Mouse (Mus musculus) ES-E14 (cell line): ENCODE data around the gene Tox3. TPM values are rescaled to one million over a fixed set of nuclear protein-coding genes. Genes with fewer than 3 reads are reported as not detected.

Source experiments
- DNase-seq: peaks from one replicate; pipeline ENCODE4 v3.0.0-alpha.2; 2013; ENCODE audit warnings: low read depth, low spot score
- H3K27ac ChIP-seq: 2 replicates; pipeline ENCODE4 v1.5.1; 2012; ENCODE audit warnings: low read depth, mild to moderate bottlenecking, low read length, moderate library complexity, mixed read lengths; ENCODE audit not compliant: poor library complexity, insufficient read depth, severe bottlenecking
- H3K36me3 ChIP-seq: 2 replicates; pipeline ENCODE4 v1.6.1; 2012; ENCODE audit warnings: mild to moderate bottlenecking, low read length, moderate library complexity, mixed read lengths; ENCODE audit not compliant: control insufficient read depth, poor library complexity, insufficient read depth, severe bottlenecking
- H3K4me1 ChIP-seq, 2 experiments: fragments of 150-350 bp in 1 of 2; sonication (generic) in 1 of 2; 2 replicates each; pipeline ENCODE4 v1.6.1; 2012; ENCODE audit warnings: low read length in 2 of 2, mild to moderate bottlenecking in 1 of 2, mixed read lengths in 1 of 2; ENCODE audit not compliant: control insufficient read depth in 2 of 2, insufficient read depth in 2 of 2, poor library complexity in 1 of 2
- H3K4me3 ChIP-seq, 2 experiments: fragments of 150-350 bp in 1 of 2; sonication (generic) in 1 of 2; 2 replicates each; pipeline ENCODE4 v1.5.1; 2012; ENCODE audit warnings: low read length in 2 of 2, low read depth in 1 of 2, mild to moderate bottlenecking in 1 of 2, mixed read lengths in 1 of 2; ENCODE audit not compliant: insufficient read depth in 1 of 2, poor library complexity in 1 of 2, severe bottlenecking in 1 of 2
- H3K9ac ChIP-seq: 2 replicates; pipeline ENCODE4 v1.6.1; 2012; ENCODE audit warnings: low read depth, mild to moderate bottlenecking, low read length, mixed read lengths; ENCODE audit not compliant: poor library complexity, insufficient read depth, severe bottlenecking
- H3K9me3 ChIP-seq: fragments of 150-350 bp; sonication (generic); 2 replicates; pipeline ENCODE4 v1.6.1; 2012; ENCODE audit warnings: low read depth, mild to moderate bottlenecking, low read length; ENCODE audit not compliant: control insufficient read depth, insufficient read depth
- CHD2 ChIP-seq: IDR thresholded peaks from 2 replicates; pipeline ENCODE4 v1.6.1; 2014; ENCODE audit warnings: mild to moderate bottlenecking, low read depth, low read length, inconsistent platforms
- HCFC1 ChIP-seq: IDR thresholded peaks from 2 replicates; pipeline ENCODE4 v1.6.1; 2012; ENCODE audit warnings: low read length, inconsistent platforms, borderline replicate concordance; ENCODE audit not compliant: insufficient read depth
- MAFK ChIP-seq: IDR thresholded peaks from 2 replicates; pipeline ENCODE4 v1.6.1; 2014; ENCODE audit warnings: mild to moderate bottlenecking, low read depth, low read length, inconsistent platforms; ENCODE audit not compliant: insufficient read depth
- ZC3H11A ChIP-seq: IDR thresholded peaks from 2 replicates; pipeline ENCODE4 v1.6.1; 2012; ENCODE audit warnings: low read depth, mild to moderate bottlenecking, inconsistent platforms, low read length, borderline replicate concordance
- ZNF384 ChIP-seq: IDR thresholded peaks from 2 replicates; pipeline ENCODE4 v1.6.1; 2012; ENCODE audit warnings: low read depth, low read length, inconsistent platforms
- in situ Hi-C, 2 experiments: fragments of 600-800 bp; cut with MboI; formaldehyde crosslinking; loops; one replicate each; pipeline ENCODE4 v1.15.1; 2025; ENCODE audit warnings: low sequenced_read_pairs in 2 of 2, inconsistent platforms in 1 of 2; ENCODE audit not compliant: unreplicated experiment in 2 of 2
- total RNA-seq: library from RNA; depleted of rRNA; stranded (reverse); fragments of 300-350 nt; gene quantifications from 2 replicates; pipeline ENCODE4 v1.2.3, GENCODE M21; 2012

Gene Tox3
- total RNA-seq, 1 experiment: 0.67 TPM

DNA sequence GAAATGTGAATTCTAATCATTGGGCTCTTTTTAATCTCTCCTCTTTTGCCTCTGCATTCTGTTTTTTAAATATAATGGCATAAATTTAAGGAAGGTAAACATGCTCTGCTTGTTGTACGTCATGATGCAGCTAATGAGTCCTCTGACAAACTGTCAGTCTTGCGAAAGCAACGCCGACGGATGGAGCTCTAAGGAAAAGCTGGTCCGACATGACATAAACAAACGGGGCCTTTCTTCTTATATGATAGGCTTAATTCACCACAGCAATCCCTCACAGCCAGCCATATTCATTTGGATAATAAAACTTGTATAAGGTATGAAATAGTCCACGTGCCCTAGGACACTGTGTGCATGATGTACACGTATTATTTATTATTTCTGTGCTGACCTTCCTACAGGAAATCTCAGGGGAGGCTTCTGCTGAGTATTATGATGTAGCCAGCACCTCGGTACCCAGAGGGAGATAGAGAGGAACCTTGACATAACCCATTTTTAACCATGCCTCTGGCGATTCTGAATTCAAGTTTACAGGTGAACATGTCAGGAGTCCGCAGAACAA is 80.4 kb downstream of the Tox3 start:
- Histone ChIP-seq H3K36me3 (no peaks in the 10 kb centered on the region), H3K4me1 (no peaks in the 10 kb centered on the region), H3K9ac (no peak overlapping the region), H3K27ac (no peak overlapping the region), H3K9me3 (no peaks in the 10 kb centered on the region), H3K4me3 (no peak overlapping the region)
- DNase-seq: no peak
- TF ChIP-seq MAFK (no peak), ZNF384 (no peak), CHD2 (no peak), ZC3H11A (no peak), HCFC1 (no peak)
- in situ Hi-C loops: no loop called here

DNA sequence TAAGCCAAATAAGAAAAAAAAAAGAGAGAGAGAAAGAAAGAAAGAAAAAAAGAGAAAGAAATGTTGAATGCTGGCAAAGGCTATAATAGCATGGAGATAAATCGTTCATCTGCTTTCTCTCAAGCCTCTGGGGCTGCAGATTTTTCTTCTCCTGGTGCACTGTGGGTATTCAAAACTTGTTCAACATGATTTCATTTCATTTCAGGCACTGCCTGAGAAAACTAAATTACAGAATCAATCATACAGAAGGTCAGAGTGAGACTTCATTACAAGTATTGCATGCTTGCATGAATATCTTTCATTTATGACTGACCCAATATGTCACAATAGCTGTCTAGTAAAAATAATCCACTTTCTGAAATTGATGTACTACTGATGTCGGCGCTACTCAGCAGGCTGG is 81.2 kb downstream of the Tox3 start:
- TF ChIP-seq HCFC1 (no peak), CHD2 (no peak), ZC3H11A (no peak), MAFK (no peak), ZNF384 (no peak)
- Histone ChIP-seq H3K27ac (no peak overlapping the region), H3K9ac (no peak overlapping the region), H3K36me3 (no peaks in the 10 kb centered on the region), H3K4me1 (no peaks in the 10 kb centered on the region), H3K4me3 (no peak overlapping the region), H3K9me3 (no peaks in the 10 kb centered on the region)
- DNase-seq: no peak
- in situ Hi-C loops: no loop called here

DNA sequence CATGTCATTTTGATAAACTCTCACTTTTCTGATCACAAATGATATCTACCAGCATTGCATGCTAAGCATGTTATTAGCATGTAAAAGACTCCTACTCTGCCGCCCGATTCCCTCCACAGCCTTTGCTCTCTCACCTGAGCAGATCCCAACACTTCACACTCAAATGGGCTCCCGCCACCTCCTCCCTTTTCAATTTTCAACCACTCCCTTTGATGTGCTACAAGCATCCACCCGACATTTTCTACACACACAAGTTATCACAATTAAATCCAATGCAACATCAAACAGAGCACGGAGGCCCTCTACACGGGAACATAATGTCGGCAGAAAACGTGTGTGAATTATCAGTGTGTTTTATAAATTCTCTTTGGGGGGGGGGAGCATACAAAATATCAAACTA is 81.9 kb downstream of the Tox3 start:
- no peak overlapping the region for H3K4me3 ChIP-seq
- H3K9ac ChIP-seq: no peak overlapping the region
- no peak for DNase-seq
- in situ Hi-C loops: no loop called here
- H3K36me3 ChIP-seq: no peaks in the 10 kb centered on the region
- H3K27ac ChIP-seq: no peak overlapping the region
- H3K9me3 ChIP-seq: no peaks in the 10 kb centered on the region
- no peak for TF ChIP-seq ZC3H11A
- no peak for TF ChIP-seq ZNF384
- TF ChIP-seq CHD2: no peak
- TF ChIP-seq MAFK: no peak
- no peak for TF ChIP-seq HCFC1
- no peaks in the 10 kb centered on the region for H3K4me1 ChIP-seq

DNA sequence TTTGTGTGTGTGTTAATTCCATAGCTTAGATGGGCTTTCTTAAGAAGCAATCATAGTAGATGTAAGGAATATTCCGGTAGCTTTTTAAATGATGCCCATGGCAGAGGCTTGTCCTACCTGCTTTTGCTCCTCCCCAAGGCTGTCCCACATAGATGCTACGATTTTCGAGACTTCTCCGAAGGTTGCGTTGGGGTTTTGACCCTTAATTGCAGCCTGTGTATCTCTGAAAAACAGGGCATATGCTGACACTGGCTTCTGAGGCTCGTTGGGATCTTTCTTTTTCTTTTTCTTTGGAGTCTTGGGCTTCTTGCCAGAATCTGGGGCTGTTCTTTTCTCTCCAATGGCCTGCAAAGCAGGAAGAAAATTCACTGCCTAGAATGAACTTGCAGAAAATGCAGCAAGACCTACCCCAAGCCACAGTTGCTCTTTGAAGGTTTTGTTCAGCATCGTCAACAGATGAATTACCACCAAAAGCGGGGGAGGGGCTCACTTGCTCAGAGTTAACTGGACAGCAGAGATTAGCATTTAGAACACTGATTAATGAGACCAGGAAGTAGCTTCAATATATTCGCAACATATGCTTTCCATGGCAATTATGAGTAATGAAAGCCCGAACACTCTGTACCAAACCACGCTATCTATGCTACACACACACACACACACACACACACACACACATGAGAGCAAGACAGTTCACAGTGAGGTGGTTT is 93.8 kb downstream of the Tox3 start:
- Histone ChIP-seq H3K4me1 (no peaks in the 10 kb centered on the region), H3K9ac (no peak overlapping the region), H3K9me3 (no peaks in the 10 kb centered on the region), H3K27ac (no peak overlapping the region), H3K4me3 (no peak overlapping the region), H3K36me3 (no peaks in the 10 kb centered on the region)
- no peak for DNase-seq
- in situ Hi-C loops: no loop called here
- TF ChIP-seq MAFK (no peak), CHD2 (no peak), ZC3H11A (no peak), HCFC1 (no peak), ZNF384 (no peak)

DNA sequence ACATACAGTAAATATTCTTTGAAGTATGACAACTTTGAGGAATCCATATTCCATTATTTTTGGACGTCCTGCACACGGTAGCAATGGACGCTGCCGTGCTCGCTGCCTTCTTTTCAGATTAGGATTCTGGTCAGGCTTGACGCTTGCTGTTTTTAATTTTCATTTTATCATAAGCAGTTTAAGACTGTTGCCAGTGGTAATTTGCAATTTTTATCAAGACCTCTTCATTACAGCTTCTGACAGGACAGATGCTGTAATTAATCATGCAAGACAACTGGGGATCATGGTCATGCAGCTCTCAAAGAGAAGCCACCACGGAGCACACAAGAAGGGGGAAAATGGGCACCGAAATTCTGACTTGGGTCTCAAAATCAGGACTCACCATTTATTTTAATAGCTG is 101.8 kb downstream of the Tox3 start:
- no peak overlapping the region for H3K9ac ChIP-seq
- TF ChIP-seq MAFK (no peak), ZNF384 (no peak), CHD2 (no peak), ZC3H11A (no peak)
- no peak overlapping the region for H3K4me3 ChIP-seq
- no peak overlapping the region for H3K27ac ChIP-seq
- DNase-seq: no peak
- no peaks in the 10 kb centered on the region for H3K9me3 ChIP-seq
- no peaks in the 10 kb centered on the region for H3K36me3 ChIP-seq
- H3K4me1 ChIP-seq: peaks cover 0 to 6% of the 10 kb centered on the region in 2 experiments; a peak in 1 of 4 replicates
- in situ Hi-C loops: no loop called here
